Mouse (Mus musculus) liver, postnatal 0 days (tissue): ENCODE results near the gene Stra6. TPM values are rescaled to one million over a fixed set of nuclear protein-coding genes. Genes with fewer than 3 reads are reported as not detected.

Experiments used
- ATAC-seq: fragments of 200-750 bp; cut with Nextera tagmentation; 2 replicates; pipeline ENCODE4 v1.8.0; 2017; ENCODE audit warnings: mild to moderate bottlenecking, moderate library complexity
- DNase-seq: peaks from one replicate; pipeline ENCODE4 v3.0.0-alpha.2; 2016
- H3K27ac ChIP-seq: fragments of 300-500 bp; sonication (generic); 2 replicates; pipeline ENCODE4 v1.5.1; 2014; ENCODE audit warnings: antibody characterized with exemption, moderate library complexity, mild to moderate bottlenecking, low read depth
- H3K27me3 ChIP-seq: fragments of 300-500 bp; sonication (generic); 2 replicates; pipeline ENCODE4 v1.6.1; 2014; ENCODE audit warnings: low read length, control low read depth, mixed read lengths; ENCODE audit not compliant: insufficient read depth
- H3K36me3 ChIP-seq: fragments of 300-500 bp; sonication (generic); replicated peaks from 2 replicates; pipeline ENCODE4 v1.6.1; 2014; ENCODE audit warnings: mild to moderate bottlenecking, control low read depth, low read length, moderate library complexity, mixed read lengths; ENCODE audit not compliant: insufficient read depth
- H3K4me1 ChIP-seq: fragments of 300-500 bp; sonication (generic); 2 replicates; pipeline ENCODE4 v1.6.1; 2014; ENCODE audit warnings: antibody characterized with exemption, mild to moderate bottlenecking, control low read depth; ENCODE audit not compliant: insufficient read depth
- H3K4me2 ChIP-seq: fragments of 300-500 bp; sonication (generic); 2 replicates; pipeline ENCODE4 v1.6.1; 2014; ENCODE audit warnings: low read depth, mild to moderate bottlenecking, low read length, moderate library complexity, mixed read lengths
- H3K4me3 ChIP-seq: fragments of 300-500 bp; sonication (generic); 2 replicates; pipeline ENCODE4 v1.5.1; 2014; ENCODE audit warnings: low read depth, low read length
- H3K9ac ChIP-seq: fragments of 300-500 bp; sonication (generic); replicated peaks from 2 replicates; pipeline ENCODE4 v1.6.1; 2014; ENCODE audit warnings: mild to moderate bottlenecking, moderate library complexity
- H3K9me3 ChIP-seq: fragments of 300-500 bp; sonication (generic); 2 replicates; pipeline ENCODE4 v1.6.1; 2016; ENCODE audit warnings: mild to moderate bottlenecking, control low read depth, low read length, mixed read lengths
- CTCF ChIP-seq: sonication (generic); IDR thresholded peaks from 2 replicates; pipeline ENCODE4 v1.5.1; 2016; ENCODE audit warnings: antibody characterized with exemption, low read depth
- EP300 ChIP-seq: IDR thresholded peaks from 2 replicates; pipeline ENCODE4 v1.6.1; 2016; ENCODE audit warnings: antibody characterized with exemption, low read depth, mild to moderate bottlenecking
- WGBS: fragments of 180-500 bp; shearing (Covaris S2); extraction: QIAGEN DNeasy Blood & Tissue Kit; methylation state at CpG from one replicate; pipeline ENCODE4 v1.1.7; 2014; ENCODE audit not compliant: insufficient replicate concordance; 5-methylcytosine and 5-hydroxymethylcytosine counted together
- polyA plus RNA-seq: library from polyadenylated mRNA; unstranded; fragments of >200 nt; fragmentation: Nextera tagmentation; extraction: Ambion mirVana; gene quantifications from 2 replicates; pipeline ENCODE4 v1.2.1, GENCODE M21; 2015

Gene Stra6
- polyA plus RNA-seq, 1 experiment from 2014 or later: not detected

GRCm38 (mm10) chr9:58086861-58087260, 23.3 kb downstream of the Stra6 start:
- no peak for DNase-seq
- no peak overlapping the region for H3K4me2 ChIP-seq
- H3K27me3 ChIP-seq: no peaks in the 10 kb centered on the region
- 77% methylated on average over 7 of the region's 7 CpGs for WGBS
- no peak overlapping the region for H3K4me3 ChIP-seq
- H3K27ac ChIP-seq: no peak overlapping the region
- no peaks in the 10 kb centered on the region for H3K9me3 ChIP-seq
- no peak overlapping the region for H3K9ac ChIP-seq
- no peaks in the 10 kb centered on the region for H3K36me3 ChIP-seq
- TF ChIP-seq CTCF (no peak), EP300 (no peak)
- no peaks in the 10 kb centered on the region for H3K4me1 ChIP-seq
- ATAC-seq: no peak

DNA sequence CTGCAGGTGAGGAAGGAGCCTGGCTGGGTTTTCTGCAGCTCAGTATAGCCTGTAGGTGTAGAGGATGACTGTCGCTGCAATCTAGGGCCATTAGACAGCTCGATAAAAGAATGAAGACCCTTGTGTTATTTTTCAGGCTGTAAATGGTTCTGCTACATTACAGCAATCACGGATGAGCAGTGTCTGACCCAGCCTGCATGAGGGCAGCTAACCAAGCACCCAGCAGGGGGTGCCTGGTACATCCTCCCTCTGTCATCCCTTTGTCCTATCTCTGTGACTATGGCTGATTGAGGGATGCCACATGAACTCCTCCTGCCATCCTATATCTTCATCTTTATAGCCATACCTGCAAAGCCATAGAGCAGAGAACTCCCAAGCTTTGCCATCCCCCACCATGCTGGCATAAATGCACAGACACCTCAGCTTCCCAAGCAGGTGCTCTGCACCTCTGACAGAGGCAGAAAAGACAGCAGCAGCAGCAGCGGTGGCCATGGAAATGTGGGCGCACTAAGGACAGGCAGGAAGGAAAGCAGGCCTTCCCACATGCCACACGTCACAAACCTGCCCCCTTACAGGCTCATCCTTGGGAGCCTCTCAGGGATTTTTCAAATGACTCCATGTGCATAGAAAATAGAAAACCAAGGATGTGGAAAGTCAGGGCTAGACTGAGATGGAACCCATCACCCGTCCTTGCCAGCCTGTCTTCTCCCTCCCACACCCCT, 23.9 kb downstream of the Stra6 start:
- TF ChIP-seq CTCF (no peak), EP300 (no peak)
- H3K36me3 ChIP-seq: no peaks in the 10 kb centered on the region
- H3K4me2 ChIP-seq: no peak overlapping the region
- WGBS: 60% methylated on average over 7 of the region's 7 CpGs
- no peak overlapping the region for H3K27ac ChIP-seq
- no peaks in the 10 kb centered on the region for H3K4me1 ChIP-seq
- no peak overlapping the region for H3K4me3 ChIP-seq
- ATAC-seq (no peak), DNase-seq (no peak)
- no peak overlapping the region for H3K9ac ChIP-seq
- H3K9me3 ChIP-seq: no peaks in the 10 kb centered on the region
- no peaks in the 10 kb centered on the region for H3K27me3 ChIP-seq

GRCm38 (mm10) chr9:58091623-58092425, 28.2 kb downstream of the Stra6 start:
- H3K27me3 ChIP-seq: no peaks in the 10 kb centered on the region
- no peak overlapping the region for H3K4me2 ChIP-seq
- no peaks in the 10 kb centered on the region for H3K9me3 ChIP-seq
- DNase-seq (no peak), ATAC-seq (no peak)
- H3K36me3 ChIP-seq: no peaks in the 10 kb centered on the region
- no peaks in the 10 kb centered on the region for H3K4me1 ChIP-seq
- no peak overlapping the region for H3K9ac ChIP-seq
- H3K4me3 ChIP-seq: no peak overlapping the region
- 48% methylated on average over 4 of the region's 4 CpGs for WGBS
- no peak overlapping the region for H3K27ac ChIP-seq
- no peak for TF ChIP-seq EP300

DNA sequence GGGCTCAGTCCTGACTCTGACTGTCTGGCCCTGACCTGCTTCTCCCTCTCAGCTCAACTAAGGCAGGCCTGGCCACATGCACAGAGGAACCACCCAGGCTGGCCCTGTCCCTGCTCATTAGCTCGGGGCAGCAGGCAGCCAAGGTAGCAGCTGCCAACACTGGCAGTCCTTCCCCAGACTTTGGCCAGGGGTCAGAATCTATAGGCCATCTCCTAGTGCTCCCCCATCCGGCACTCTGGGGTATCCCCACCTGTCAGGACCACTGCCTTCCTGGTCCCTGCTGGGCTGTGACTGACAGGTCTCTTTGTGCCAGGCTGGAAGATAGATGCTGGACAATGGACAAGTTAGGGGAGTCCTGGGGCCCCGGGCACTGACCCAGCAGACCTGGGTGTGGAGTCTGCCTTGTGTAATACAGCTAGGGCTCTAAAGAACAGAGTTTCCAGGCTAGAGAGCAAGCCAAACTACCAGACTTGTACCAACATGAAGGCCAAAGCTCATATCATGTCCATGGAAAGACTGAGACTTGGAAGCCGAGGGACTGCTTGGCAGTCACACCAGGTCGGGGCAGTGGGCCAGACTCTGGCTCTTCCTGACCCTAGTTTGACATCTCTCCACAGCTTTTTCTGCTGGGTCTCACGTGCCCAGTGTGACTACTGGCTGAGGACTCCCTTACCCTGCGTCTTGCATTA, 29.1 kb downstream of the Stra6 start:
- no peaks in the 10 kb centered on the region for H3K4me1 ChIP-seq
- no peak for ATAC-seq
- no peaks in the 10 kb centered on the region for H3K27me3 ChIP-seq
- no peak overlapping the region for H3K4me3 ChIP-seq
- H3K9ac ChIP-seq: no peak overlapping the region
- H3K4me2 ChIP-seq: no peak overlapping the region
- H3K36me3 ChIP-seq: no peaks in the 10 kb centered on the region
- no peaks in the 10 kb centered on the region for H3K9me3 ChIP-seq
- TF ChIP-seq CTCF: no peak
- TF ChIP-seq EP300: no peak
- DNase-seq: no peak
- no peak overlapping the region for H3K27ac ChIP-seq
- 55% methylated on average over 7 of the region's 7 CpGs for WGBS

- DNase-seq (no peak), ATAC-seq (no peak)
- Histone ChIP-seq H3K9ac (no peak overlapping the region), H3K27ac (no peak overlapping the region), H3K4me3 (no peak overlapping the region), H3K36me3 (no peaks in the 10 kb centered on the region), H3K27me3 (no peaks in the 10 kb centered on the region), H3K4me2 (no peak overlapping the region), H3K4me1 (no peaks in the 10 kb centered on the region), H3K9me3 (no peaks in the 10 kb centered on the region)
- no peak for TF ChIP-seq EP300
- no peak for TF ChIP-seq CTCF
- WGBS: 57% methylated on average over 3 of the region's 3 CpGs
Measured at GRCm38 (mm10) chr9:58093776-58094175, 30.2 kb downstream of the Stra6 start.

DNA sequence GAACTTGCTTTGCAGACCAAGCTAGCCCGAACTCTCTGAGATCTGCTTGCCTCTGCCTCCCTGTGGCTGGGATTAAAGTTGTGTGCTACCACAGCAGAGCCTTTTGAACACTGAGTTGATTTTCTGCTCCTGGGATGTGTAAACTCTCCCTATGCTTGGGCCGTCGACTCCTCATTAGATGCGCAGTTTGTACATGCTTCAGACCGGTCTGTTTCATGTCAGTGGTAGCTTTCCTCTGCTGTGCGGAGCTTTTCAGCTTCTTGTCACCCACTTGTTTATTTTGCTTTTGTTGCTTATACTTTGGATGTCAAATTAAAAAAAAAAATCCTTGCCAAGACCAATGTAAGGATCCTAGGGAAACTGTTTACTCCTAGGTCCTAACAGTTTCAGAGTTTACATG, 32.4 kb downstream of the Stra6 start:
- ATAC-seq: no peak

More for the DNA sequence above, 32.4 kb downstream of the Stra6 start:
- no peak overlapping the region for H3K4me3 ChIP-seq
- 72% methylated on average over 6 of the region's 6 CpGs for WGBS
- no peaks in the 10 kb centered on the region for H3K27me3 ChIP-seq
- no peak overlapping the region for H3K9ac ChIP-seq
- H3K4me1 ChIP-seq: no peaks in the 10 kb centered on the region
- H3K36me3 ChIP-seq: no peaks in the 10 kb centered on the region
- no peaks in the 10 kb centered on the region for H3K9me3 ChIP-seq
- H3K4me2 ChIP-seq: no peak overlapping the region
- DNase-seq: no peak
- TF ChIP-seq CTCF (no peak), EP300 (no peak)
- no peak overlapping the region for H3K27ac ChIP-seq
